Mouse (Mus musculus): Measurements from ENCODE around the gene Tctn3.
A peak's percentile ranks its signal among the peaks of the same experiment; 100 is the strongest.
"Not testable (repeated sequence)": the region's sequence is repeated elsewhere in the genome, so short reads cannot be mapped to it uniquely, and the experiment has no call there.

Tctn3 gene

GRCm38 (mm10) chr19:40625935-40626334 is 13.9 kb upstream of the Tctn3 start:
- DNase-seq (ENCODE audit: low spot score in 2 of 2), result no peak

DNA sequence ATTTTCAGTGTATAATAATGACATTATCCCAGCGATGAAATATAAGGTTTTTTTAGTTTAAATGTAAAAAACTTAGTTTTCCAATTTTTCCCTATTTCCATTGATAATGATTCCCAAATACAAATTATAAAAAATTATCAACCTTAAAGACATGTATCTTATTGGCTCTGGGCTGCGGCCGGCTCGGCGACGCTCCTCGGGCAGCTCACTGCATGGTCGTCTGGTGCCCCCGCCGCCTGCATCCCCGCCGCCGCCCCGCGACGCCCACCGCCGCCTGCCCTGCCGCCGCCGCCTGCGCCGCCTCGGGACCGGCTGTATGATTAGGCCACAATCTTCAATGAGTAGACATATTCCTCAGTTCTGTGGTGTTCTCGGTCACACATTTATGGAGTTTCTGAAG is 9.6 kb upstream of the Tctn3 start:
- not testable (repeated sequence) for DNase-seq (ENCODE audit: low spot score in 2 of 2)

- DNase-seq (ENCODE audit: low spot score in 2 of 2), result no peak
Measured at GRCm38 (mm10) chr19:40616021-40616420, 4.0 kb upstream of the Tctn3 start.

GRCm38 (mm10) chr19:40614811-40615210 is 2.8 kb upstream of the Tctn3 start:
- no peak for DNase-seq (ENCODE audit: low spot score in 2 of 2)

DNA sequence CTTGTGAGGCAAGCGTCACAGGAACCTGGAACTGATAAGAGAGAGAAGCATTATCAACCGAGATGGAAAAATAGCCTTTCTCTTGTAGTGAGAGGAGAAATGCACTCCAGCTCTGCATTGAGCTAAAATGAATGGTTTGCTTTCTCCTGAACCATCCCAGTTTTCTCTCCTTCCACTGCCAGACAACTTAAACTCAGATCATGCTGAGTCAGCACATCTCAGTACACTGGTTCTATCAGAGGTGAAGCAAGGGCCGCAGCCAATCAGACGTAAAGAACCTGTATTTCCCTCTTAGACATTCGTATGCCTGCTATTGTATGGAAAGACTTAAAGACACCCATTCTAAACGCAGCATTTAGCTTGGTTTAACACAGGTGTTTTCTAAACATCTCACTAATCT is 4.4 kb downstream of the Tctn3 start:
- DNase-seq (ENCODE audit: low spot score in 2 of 2), result no peak

GRCm38 (mm10) chr19:40605189-40605588 is 6.8 kb downstream of the Tctn3 start:
- no peak for DNase-seq (ENCODE audit: low spot score in 2 of 2)

DNA sequence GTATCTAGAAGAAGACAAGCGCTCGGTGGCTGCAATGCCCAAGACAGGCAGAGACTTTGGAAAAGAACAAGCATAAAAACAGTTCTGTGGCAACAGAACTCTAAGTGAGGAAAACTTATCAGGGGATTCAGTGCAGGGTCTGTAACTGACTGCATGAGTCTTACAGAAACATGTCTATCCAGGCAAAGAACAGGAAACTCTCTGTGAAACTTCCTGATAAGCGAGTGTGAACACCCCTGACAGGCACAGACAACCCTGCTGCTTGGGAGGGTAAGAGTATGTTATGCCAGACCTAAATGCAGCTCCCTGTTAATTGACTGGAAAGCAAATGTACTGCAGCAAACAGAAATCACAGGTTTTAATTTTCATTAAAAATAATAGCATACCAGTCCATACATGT is 10.2 kb downstream of the Tctn3 start:
- no peak for DNase-seq (ENCODE audit: low spot score in 2 of 2)

GRCm38 (mm10) chr19:40600846-40601245 is 11.2 kb downstream of the Tctn3 start:
- DNase-seq (ENCODE audit: low spot score in 2 of 2), result not testable (repeated sequence)

DNA sequence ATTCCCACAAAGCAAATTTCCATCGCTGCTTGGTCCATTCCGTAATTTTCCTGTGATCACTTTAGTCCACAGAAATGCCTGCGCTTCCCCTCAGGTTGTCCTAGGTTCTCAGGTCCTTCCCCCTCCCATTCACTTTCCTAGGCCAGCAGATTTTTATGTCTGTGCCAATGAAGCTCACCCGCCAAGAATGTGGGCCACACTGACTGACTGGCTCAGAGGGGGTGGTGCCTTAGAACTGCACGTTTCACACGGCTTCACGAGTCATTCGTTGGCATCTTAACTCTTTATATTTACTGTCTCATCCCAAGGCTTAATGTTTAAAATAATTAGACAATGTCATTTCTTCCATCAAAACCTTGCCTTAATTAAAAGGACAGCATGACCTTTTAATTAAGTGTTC is 16.2 kb downstream of the Tctn3 start:
- no peak for DNase-seq (ENCODE audit: low spot score in 2 of 2)

DNA sequence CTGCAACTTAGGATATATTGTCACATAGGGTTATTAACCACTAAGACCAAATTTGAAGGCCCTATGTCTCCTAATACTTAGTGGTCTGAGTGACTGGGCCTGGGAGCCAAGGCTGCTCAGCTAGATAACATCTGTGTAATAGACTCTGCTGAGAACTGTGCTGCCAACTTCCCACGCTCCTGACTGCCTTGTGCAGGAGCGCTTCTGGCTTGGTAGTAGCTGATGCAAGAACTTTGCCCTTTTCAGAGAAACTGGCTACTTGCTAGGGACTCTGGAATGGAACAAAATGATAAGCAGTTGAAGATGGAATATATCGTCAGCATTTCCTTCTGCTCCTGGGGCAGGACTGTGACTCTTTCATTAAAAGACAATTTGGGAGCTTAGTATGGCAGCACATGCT is 16.8 kb downstream of the Tctn3 start:
- DNase-seq (ENCODE audit: low spot score in 2 of 2), result no peak

GRCm38 (mm10) chr19:40589530-40589880 is 22.5 kb downstream of the Tctn3 start:
- DNase-seq (ENCODE audit: low spot score in 2 of 2), result no peak

DNA sequence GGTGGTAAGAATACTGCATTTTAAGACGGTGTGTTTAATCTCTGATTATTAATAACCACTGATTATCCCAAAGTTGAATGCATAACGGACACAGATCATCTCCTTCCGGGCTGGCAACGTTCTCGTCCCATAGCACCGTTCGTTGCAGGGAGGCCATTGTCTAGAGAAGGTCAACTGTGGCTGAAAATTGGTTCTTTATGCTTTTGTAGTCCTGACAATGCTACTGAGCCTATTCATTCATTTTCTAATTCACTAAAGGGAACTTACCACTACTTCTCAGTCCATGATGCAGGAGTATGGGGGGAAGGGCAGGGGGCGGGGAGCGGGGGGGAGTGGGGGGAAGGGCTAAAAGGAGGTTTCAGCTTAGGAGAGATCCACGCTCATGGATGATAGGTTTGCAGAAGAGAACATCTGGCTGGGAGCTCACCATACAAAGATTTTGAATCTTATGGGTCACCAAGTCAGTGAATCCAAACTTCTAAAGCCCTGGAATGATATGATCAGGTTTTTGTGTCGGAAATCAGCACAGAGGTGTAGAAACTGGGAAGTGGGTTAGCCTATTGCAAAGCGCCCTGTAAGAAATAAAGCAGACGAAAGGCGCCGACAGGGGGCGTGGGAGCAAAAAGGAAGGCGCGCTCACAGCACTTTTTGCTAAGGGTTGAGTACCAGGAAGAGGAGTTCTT is 23.0 kb downstream of the Tctn3 start:
- peak; percentile 76 to 92 for DNase-seq (ENCODE audit: low spot score in 2 of 2)

DNA sequence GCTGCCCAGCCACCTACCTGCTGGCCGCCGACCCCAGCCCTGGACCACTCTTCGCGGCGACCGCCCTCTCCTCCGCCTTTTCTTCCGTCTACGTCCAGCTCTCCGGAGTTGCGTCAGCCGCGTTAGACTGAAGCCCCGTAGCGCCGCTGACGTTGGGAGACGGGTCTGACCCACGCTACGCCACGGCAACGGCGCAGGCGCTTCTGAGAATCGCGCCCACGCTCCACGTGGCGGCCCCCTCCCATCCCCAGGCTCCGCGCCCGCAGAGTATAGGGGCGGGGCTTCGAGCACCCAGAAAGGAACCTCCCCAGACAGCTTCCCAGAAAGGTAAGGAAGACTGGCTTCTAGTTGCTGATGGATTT is 23.8 kb downstream of the Tctn3 start, which contains the start of gene Aldh18a1:
TSS of gene Aldh18a1 (minus strand) at position 171 of the 362 bp plus-strand sequence.
- peak; percentile 90 to 93 for DNase-seq (ENCODE audit: low spot score in 2 of 2)

GRCm38 (mm10) chr19:40587491-40588292 is 24.3 kb downstream of the Tctn3 start:
- DNase-seq (ENCODE audit: low spot score in 2 of 2), result no peak

GRCm38 (mm10) chr19:40586908-40587307 is 25.1 kb downstream of the Tctn3 start:
- DNase-seq (ENCODE audit: low spot score in 2 of 2), result no peak

GRCm38 (mm10) chr19:40581662-40582061 is 30.4 kb downstream of the Tctn3 start:
- no peak for DNase-seq (ENCODE audit: low spot score in 2 of 2)

DNA sequence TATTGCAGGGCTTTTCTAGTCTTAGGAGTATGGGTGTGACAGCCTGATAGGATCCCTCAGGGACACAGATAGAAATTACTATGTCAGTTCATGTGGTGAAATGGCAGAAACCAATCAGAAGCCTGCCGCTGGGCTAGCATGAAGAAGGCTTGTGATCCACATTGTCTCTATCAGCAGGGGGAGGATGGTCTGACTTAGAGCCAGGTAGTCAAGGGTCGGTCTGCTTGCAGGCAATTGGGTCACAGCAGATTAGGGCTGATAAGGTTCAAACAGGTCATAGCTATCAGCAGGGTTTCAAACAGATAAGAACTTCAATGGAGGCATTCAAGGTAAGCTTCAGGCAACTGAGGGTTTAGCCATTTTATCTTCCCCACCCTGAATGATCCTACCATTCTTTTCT is 31.1 kb downstream of the Tctn3 start:
- DNase-seq (ENCODE audit: low spot score in 2 of 2), result no peak

GRCm38 (mm10) chr19:40575438-40575837 is 36.6 kb downstream of the Tctn3 start:
- no peak for DNase-seq (ENCODE audit: low spot score in 2 of 2)

DNA sequence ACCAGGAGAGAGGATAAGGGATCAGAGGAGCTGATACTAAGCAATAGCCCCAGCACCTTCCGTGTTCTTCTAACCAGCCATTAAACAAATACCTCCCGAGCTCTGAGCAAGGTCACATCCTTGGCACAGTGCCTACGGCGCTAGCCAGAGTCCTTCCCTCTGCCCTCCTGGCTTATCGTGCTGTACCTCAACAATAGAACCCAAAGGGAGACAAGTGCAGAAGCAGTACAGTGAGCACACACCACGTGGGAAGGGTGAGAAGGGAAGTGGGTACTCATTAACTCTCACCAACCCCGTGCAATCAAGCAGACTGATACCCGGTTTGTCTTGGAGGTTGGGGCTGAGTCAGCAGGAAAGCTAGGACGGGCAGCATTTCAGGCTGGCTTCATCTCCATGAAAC is 41.3 kb downstream of the Tctn3 start:
- DNase-seq (ENCODE audit: low spot score in 2 of 2), result no peak

GRCm38 (mm10) chr19:40567616-40568015 is 44.4 kb downstream of the Tctn3 start:
- DNase-seq (ENCODE audit: low spot score in 2 of 2), result no peak

DNA sequence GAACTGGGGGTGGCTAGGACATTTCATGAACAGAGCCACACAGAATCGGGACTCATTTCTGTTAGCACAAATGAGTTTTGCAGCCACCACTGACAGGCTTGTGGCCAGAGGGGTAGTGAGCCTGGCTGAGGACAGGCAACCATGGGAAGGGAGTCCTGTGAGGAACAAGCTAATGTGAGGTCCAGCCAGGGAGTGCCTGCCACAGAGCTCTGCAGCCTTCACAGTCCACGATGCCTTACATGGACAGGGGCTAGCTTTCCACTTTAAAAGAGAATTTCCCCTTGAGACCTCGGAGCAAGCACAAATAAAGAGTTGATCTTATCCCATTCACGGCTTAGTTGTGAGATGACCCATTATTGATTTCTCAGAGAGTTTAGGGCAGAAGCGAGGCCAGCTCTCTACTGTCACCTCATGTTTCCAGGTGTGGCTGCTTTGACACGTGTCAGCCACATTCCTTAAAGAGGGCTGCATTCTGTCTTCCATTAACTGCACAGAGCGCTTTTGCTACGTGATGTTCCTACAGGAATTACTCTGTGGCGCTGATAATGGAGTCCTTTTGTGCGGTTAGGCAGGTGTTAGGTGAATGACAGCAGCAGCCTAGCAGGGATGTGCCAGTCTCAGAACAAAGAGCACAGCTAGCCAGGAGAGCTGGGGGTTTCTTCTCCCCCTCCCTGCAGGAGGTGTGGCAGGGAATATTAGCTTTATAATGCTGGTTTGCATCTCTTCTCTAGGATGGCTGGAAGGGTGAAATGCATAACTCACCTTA is 48.0 kb downstream of the Tctn3 start:
- DNase-seq (ENCODE audit: low spot score in 2 of 2), result no peak

DNA sequence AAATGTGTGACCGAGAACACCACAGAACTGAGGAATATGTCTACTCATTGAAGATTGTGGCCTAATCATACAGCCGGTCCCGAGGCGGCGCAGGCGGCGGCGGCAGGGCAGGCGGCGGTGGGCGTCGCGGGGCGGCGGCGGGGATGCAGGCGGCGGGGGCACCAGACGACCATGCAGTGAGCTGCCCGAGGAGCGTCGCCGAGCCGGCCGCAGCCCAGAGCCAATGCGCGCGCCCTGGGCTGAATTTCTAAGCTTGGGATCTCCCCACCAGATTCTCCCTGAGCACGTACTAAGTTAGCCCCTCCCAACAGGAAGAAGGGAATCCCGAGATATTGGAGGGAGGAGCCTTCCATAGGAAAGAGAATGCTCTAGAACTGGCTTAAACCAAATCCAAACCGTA is 50.5 kb downstream of the Tctn3 start:
- not testable (repeated sequence) for DNase-seq (ENCODE audit: low spot score in 2 of 2)

- DNase-seq (ENCODE audit: low spot score in 2 of 2), result no peak
Measured at GRCm38 (mm10) chr19:40556029-40556428, 56.0 kb downstream of the Tctn3 start.

Data from urinary bladder, postnatal 4 days (tissue).